ENCODE assay signal across 26 mouse cellular contexts in genomic region chr11:102558704-102559103, GRCm38 (mm10). TPM values are rescaled to one million over a fixed set of nuclear protein-coding genes. Genes with fewer than 3 reads are reported as not detected.
DNase-seq lines count a peak whose midpoint lies in the region; ATAC-seq lines count a peak whose summit lies in the region.
"Had no signal": no experiment of that assay in that cellular context is flagged by ENCODE, and none has a peak within 500 bp of the region (broad histone marks: within the 10 kb centered on the region; RNA-seq: fewer than 3 reads in every experiment).

No protein-coding gene starts in this region.

- peak; percentile 41 for DNase-seq in heart, embryonic 10.5 days (ENCODE audit: low spot score)
- DNase-seq in heart, postnatal 10 days = no peak
- DNase-seq in large intestine, adult 2 months (ENCODE audit: low read depth, low spot score) = peak; percentile 43
- DNase-seq in left cerebral cortex, postnatal 10 days (ENCODE audit: extremely low spot score in 1 of 2, low spot score in 2 of 2) = no peak
- no peak for DNase-seq in left cerebral cortex, postnatal 4 days
- no peak for DNase-seq in liver, embryonic 11.5 days (ENCODE audit: low spot score)
- DNase-seq: adrenal gland, adult 2 months; adrenal gland, postnatal 10 days; adrenal gland, postnatal 25 days; cerebellum, adult 11 months; cerebellum, adult 18-20 months; cerebellum, adult 8-10 months; cerebellum, adult 9-11 months; cerebellum, postnatal 14 days; cerebellum, postnatal 36 days; embryo, embryonic 11 days had no signal

- WGBS in heart, embryonic 10.5 days = 90% methylated on average over 5 of the region's 5 CpGs
- 81% methylated on average over 5 of the region's 5 CpGs for WGBS in intestine, embryonic 15.5 days
- 72% methylated on average over 3 of the region's 5 CpGs for WGBS in intestine, embryonic 16.5 days
- 50% methylated on average over 5 of the region's 5 CpGs for WGBS in large intestine, adult 2 months
- 77% methylated on average over 4 of the region's 5 CpGs for WGBS in liver, embryonic 11.5 days

- no peaks in the 10 kb centered on the region for H3K27me3 ChIP-seq in heart, embryonic 10.5 days (ENCODE audit: insufficient read depth, poor library complexity, severe bottlenecking)
- H3K27me3 ChIP-seq in intestine, embryonic 15.5 days (replicated peaks) = no peaks in the 10 kb centered on the region
- no peaks in the 10 kb centered on the region for H3K27me3 ChIP-seq in intestine, embryonic 16.5 days (replicated peaks; ENCODE audit: control insufficient read depth, insufficient read depth, low read length)
- H3K27me3 ChIP-seq in liver, embryonic 11.5 days (replicated peaks; ENCODE audit: control insufficient read depth, insufficient read depth, low read length) = no peaks in the 10 kb centered on the region
- H3K27me3 ChIP-seq: embryonic facial prominence, embryonic 13.5 days; embryonic facial prominence, embryonic 15.5 days; forebrain, embryonic 13.5 days; forebrain, embryonic 15.5 days had no signal

- ATAC-seq in intestine, embryonic 15.5 days = peak; percentile 39
- peak; percentile 69 for ATAC-seq in intestine, embryonic 16.5 days
- ATAC-seq in liver, embryonic 11.5 days (replicated peaks; ENCODE audit: low FRiP score) = no peak
- ATAC-seq: forebrain, embryonic 13.5 days; forebrain, embryonic 15.5 days had no signal

- no peak overlapping the region for H3K27ac ChIP-seq in heart, embryonic 10.5 days
- H3K27ac ChIP-seq in intestine, embryonic 15.5 days = 0 out of 2 replicates have a peak overlapping the region, but pooled peaks have one; percentile 51
- H3K27ac ChIP-seq in intestine, embryonic 16.5 days (ENCODE audit: low read length) = peak overlapping the region; percentile 75
- no peak overlapping the region for H3K27ac ChIP-seq in liver, embryonic 11.5 days (ENCODE audit: low read depth, low read length)
- H3K27ac ChIP-seq: embryonic facial prominence, embryonic 13.5 days; embryonic facial prominence, embryonic 15.5 days; forebrain, embryonic 10.5 days; forebrain, embryonic 13.5 days; forebrain, embryonic 15.5 days had no signal

- H3K9ac ChIP-seq in intestine, embryonic 15.5 days = no peak overlapping the region
- H3K9ac ChIP-seq in intestine, embryonic 16.5 days (ENCODE audit: low read depth, low read length) = peak overlapping the region; percentile 21; the same call in 1 of the 2 replicates
- no peak overlapping the region for H3K9ac ChIP-seq in liver, embryonic 11.5 days (ENCODE audit: low read depth, low read length)
- H3K9ac ChIP-seq: embryonic facial prominence, embryonic 13.5 days; embryonic facial prominence, embryonic 15.5 days; forebrain, embryonic 13.5 days; forebrain, embryonic 15.5 days had no signal

- H3K9me3 ChIP-seq in heart, embryonic 10.5 days = no peaks in the 10 kb centered on the region
- H3K9me3 ChIP-seq in intestine, embryonic 15.5 days = no peaks in the 10 kb centered on the region
- H3K9me3 ChIP-seq in intestine, embryonic 16.5 days (ENCODE audit: control insufficient read depth, low read length) = no peaks in the 10 kb centered on the region
- H3K9me3 ChIP-seq in liver, embryonic 11.5 days (ENCODE audit: control insufficient read depth, low read length) = no peaks in the 10 kb centered on the region
- H3K9me3 ChIP-seq: embryonic facial prominence, embryonic 13.5 days; embryonic facial prominence, embryonic 15.5 days; forebrain, embryonic 10.5 days; forebrain, embryonic 13.5 days; forebrain, embryonic 15.5 days had no signal

- intact Hi-C loops in heart, postnatal 10 days (cut with DNase I) = loop anchor here (5.0 to 10.0 kb wide), 2 partner anchors 71 to 244 kb away; partner anchors contain the start of gene Ubtf
- intact Hi-C loops in left cerebral cortex, postnatal 10 days (cut with DNase I) = no loop called here
- intact Hi-C loops in left cerebral cortex, postnatal 4 days (cut with DNase I) = no loop called here

- no peak overlapping the region for H3K4me2 ChIP-seq in intestine, embryonic 15.5 days (replicated peaks)
- no peak overlapping the region for H3K4me2 ChIP-seq in intestine, embryonic 16.5 days (ENCODE audit: low read depth, low read length)
- no peak overlapping the region for H3K4me2 ChIP-seq in liver, embryonic 11.5 days
- H3K4me2 ChIP-seq: embryonic facial prominence, embryonic 13.5 days; embryonic facial prominence, embryonic 15.5 days; forebrain, embryonic 13.5 days; forebrain, embryonic 15.5 days had no signal

- no peak overlapping the region for H3K4me3 ChIP-seq in heart, embryonic 10.5 days
- no peak overlapping the region for H3K4me3 ChIP-seq in intestine, embryonic 15.5 days (replicated peaks)
- no peak overlapping the region for H3K4me3 ChIP-seq in intestine, embryonic 16.5 days (ENCODE audit: low read length)
- H3K4me3 ChIP-seq in liver, embryonic 11.5 days (ENCODE audit: low read depth, low read length) = no peak overlapping the region
- H3K4me3 ChIP-seq: embryonic facial prominence, embryonic 13.5 days; embryonic facial prominence, embryonic 15.5 days; erythroblast, embryonic 14.5 days; forebrain, embryonic 10.5 days; forebrain, embryonic 13.5 days; forebrain, embryonic 15.5 days had no signal

- peaks cover 10% of the 10 kb centered on the region for H3K4me1 ChIP-seq in heart, embryonic 10.5 days
- H3K4me1 ChIP-seq in intestine, embryonic 15.5 days (replicated peaks) = peaks cover 14% of the 10 kb centered on the region
- H3K4me1 ChIP-seq in intestine, embryonic 16.5 days (ENCODE audit: control insufficient read depth, insufficient read depth, low read length) = peaks cover 17% of the 10 kb centered on the region
- peaks cover 14% of the 10 kb centered on the region for H3K4me1 ChIP-seq in liver, embryonic 11.5 days (replicated peaks; ENCODE audit: control insufficient read depth, insufficient read depth, low read length)

- no peaks in the 10 kb centered on the region for H3K36me3 ChIP-seq in heart, embryonic 10.5 days
- no peaks in the 10 kb centered on the region for H3K36me3 ChIP-seq in intestine, embryonic 15.5 days
- H3K36me3 ChIP-seq in intestine, embryonic 16.5 days (ENCODE audit: control insufficient read depth, insufficient read depth, low read length) = no peaks in the 10 kb centered on the region
- no peaks in the 10 kb centered on the region for H3K36me3 ChIP-seq in liver, embryonic 11.5 days (ENCODE audit: control insufficient read depth, insufficient read depth, low read length)
- H3K36me3 ChIP-seq: embryonic facial prominence, embryonic 13.5 days; embryonic facial prominence, embryonic 15.5 days; forebrain, embryonic 10.5 days; forebrain, embryonic 15.5 days had no signal

RNA-seq across cellular contexts. Expression of gene Gpatch8, which starts 2.5 kb away (rescaled TPM):
- polyA plus RNA-seq in heart, embryonic 10.5 days (2016; fragmentation: Nextera tagmentation; extraction: Ambion mirVana) = 45.7 and 47.0 TPM in 2 replicates
- total RNA-seq in heart, postnatal 10 days (2021) = 10 to 100 TPM; 25.2 to 28.2 TPM
- polyA plus RNA-seq in intestine, embryonic 15.5 days (2015; fragmentation: Nextera tagmentation; extraction: Ambion mirVana) = 41.7 and 43.1 TPM in 2 replicates
- polyA plus RNA-seq in intestine, embryonic 16.5 days (2015; fragmentation: Nextera tagmentation; extraction: Ambion mirVana) = 31.7 and 34.5 TPM in 2 replicates
- polyA plus RNA-seq in large intestine, adult 2 months (2012; rRNA removed) = 9.0 and 15.9 TPM in 2 replicates
- 10 to 100 TPM; 46.0 to 46.8 TPM for total RNA-seq in left cerebral cortex, postnatal 10 days (2021)
- total RNA-seq in left cerebral cortex, postnatal 4 days (2021) = 10 to 100 TPM; 59.6 to 62.6 TPM
- polyA plus RNA-seq in liver, embryonic 11.5 days (2014; fragmentation: Nextera tagmentation; extraction: Ambion mirVana) = 30.0 and 35.4 TPM in 2 replicates

RNA-seq across cellular contexts. Expression of gene Gm11627, which starts 20.6 kb away (rescaled TPM):
- polyA plus RNA-seq in heart, embryonic 10.5 days (2016; fragmentation: Nextera tagmentation; extraction: Ambion mirVana) = 11.6 and 13.5 TPM in 2 replicates
- 1 to 10 TPM; 1.7 to 2.8 TPM for total RNA-seq in heart, postnatal 10 days (2021)
- 12.0 and 14.5 TPM in 2 replicates for polyA plus RNA-seq in intestine, embryonic 15.5 days (2015; fragmentation: Nextera tagmentation; extraction: Ambion mirVana)
- polyA plus RNA-seq in intestine, embryonic 16.5 days (2015; fragmentation: Nextera tagmentation; extraction: Ambion mirVana) = 14.9 and 15.8 TPM in 2 replicates
- 2.0 and 2.7 TPM in 2 replicates for polyA plus RNA-seq in large intestine, adult 2 months (2012; rRNA removed)
- total RNA-seq in left cerebral cortex, postnatal 10 days (2021) = 1 to 10 TPM; 5.4 to 7.1 TPM
- total RNA-seq in left cerebral cortex, postnatal 4 days (2021) = 1 to 10 TPM; 2.0 to 2.2 TPM
- 1.2 and 1.4 TPM in 2 replicates for polyA plus RNA-seq in liver, embryonic 11.5 days (2014; fragmentation: Nextera tagmentation; extraction: Ambion mirVana)
- total RNA-seq: adrenal gland, postnatal 25 days; common myeloid progenitor, adult 5-6 weeks had no signal
- polyA plus RNA-seq: adrenal gland, adult 2 months; erythroblast, embryonic 14.5 days had no signal

RNA-seq across cellular contexts. Expression of gene Fzd2, which starts 45.5 kb away (rescaled TPM):
- 22.9 and 34.5 TPM in 2 replicates for polyA plus RNA-seq in heart, embryonic 10.5 days (2016; fragmentation: Nextera tagmentation; extraction: Ambion mirVana)
- 10 to 100 TPM; 11.1 to 15.7 TPM for total RNA-seq in heart, postnatal 10 days (2021)
- 15.6 and 15.9 TPM in 2 replicates for polyA plus RNA-seq in intestine, embryonic 15.5 days (2015; fragmentation: Nextera tagmentation; extraction: Ambion mirVana)
- 9.4 and 9.8 TPM in 2 replicates for polyA plus RNA-seq in intestine, embryonic 16.5 days (2015; fragmentation: Nextera tagmentation; extraction: Ambion mirVana)
- polyA plus RNA-seq in large intestine, adult 2 months (2012; rRNA removed) = 9.5 and 10.2 TPM in 2 replicates
- total RNA-seq in left cerebral cortex, postnatal 10 days (2021) = 10 to 100 TPM in 1 of 2 experiments, 1 to 10 TPM in 1; 6.7 to 11.0 TPM
- total RNA-seq in left cerebral cortex, postnatal 4 days (2021) = 1 to 10 TPM; 6.8 to 7.4 TPM
- 8.4 and 9.0 TPM in 2 replicates for polyA plus RNA-seq in liver, embryonic 11.5 days (2014; fragmentation: Nextera tagmentation; extraction: Ambion mirVana)
- total RNA-seq: common myeloid progenitor, adult 5-6 weeks; MEL had no signal
- polyA plus RNA-seq: erythroblast, embryonic 14.5 days had no signal

Comparison
In these comparisons a context has a peak if more than half of its experiments do, and no peak if none do; other contexts are left out.
1. DNase-seq: peak in heart, embryonic 10.5 days (single experiment) and large intestine, adult 2 months (single experiment); none in heart, postnatal 10 days (0 of 2), left cerebral cortex, postnatal 10 days (0 of 2), left cerebral cortex, postnatal 4 days (single experiment) and liver, embryonic 11.5 days (single experiment).
2. H3K27ac ChIP-seq: peak in intestine, embryonic 15.5 days (single experiment) and intestine, embryonic 16.5 days (single experiment); none in heart, embryonic 10.5 days (single experiment) and liver, embryonic 11.5 days (single experiment).